Mouse (Mus musculus) right cerebral cortex, postnatal 14 days (tissue): Measurements from ENCODE around the gene D430042O09Rik.
"Not testable (repeated sequence)": the region's sequence is repeated elsewhere in the genome, so short reads cannot be mapped to it uniquely, and the experiment has no call there.

Source experiments
- DNase-seq: peaks from one replicate; pipeline ENCODE4 v3.0.0; 2022

The D430042O09Rik gene

GRCm38 (mm10) chr7:125707593-125708022 lies at the start of gene D430042O09Rik, which contains the start of gene Gtf3c1:
D430042O09Rik (plus strand) TSS chr7:125707888.
Gtf3c1 (minus strand) TSS chr7:125707780.
- peak; percentile 100 for DNase-seq

- DNase-seq, result no peak
These were observed 44.0 kb upstream of the D430042O09Rik start for GRCm38 (mm10) chr7:125663654-125664053.

GRCm38 (mm10) chr7:125670865-125671264 lies 36.8 kb upstream of the D430042O09Rik start:
- no peak for DNase-seq

GRCm38 (mm10) chr7:125671396-125671795 lies 36.3 kb upstream of the D430042O09Rik start:
- DNase-seq, result no peak

GRCm38 (mm10) chr7:125674916-125675315 lies 32.8 kb upstream of the D430042O09Rik start:
- DNase-seq, result peak; percentile 49

- DNase-seq, result no peak
These were observed 28.9 kb upstream of the D430042O09Rik start for GRCm38 (mm10) chr7:125678756-125679155.

- DNase-seq, result no peak
These were observed 27.8 kb upstream of the D430042O09Rik start for GRCm38 (mm10) chr7:125679936-125680335.

GRCm38 (mm10) chr7:125690516-125690915 lies 17.2 kb upstream of the D430042O09Rik start:
- no peak for DNase-seq

GRCm38 (mm10) chr7:125694056-125694455 lies 13.6 kb upstream of the D430042O09Rik start:
- DNase-seq, result no peak

GRCm38 (mm10) chr7:125702791-125703190 lies 4.9 kb upstream of the D430042O09Rik start:
- no peak for DNase-seq

- DNase-seq, result peak; percentile 57
These were observed 502 bp upstream of the D430042O09Rik start for GRCm38 (mm10) chr7:125707186-125707585.

GRCm38 (mm10) chr7:125708100-125708499 lies 412 bp downstream of the D430042O09Rik start:
- no peak for DNase-seq

GRCm38 (mm10) chr7:125713542-125714055 lies 5.9 kb downstream of the D430042O09Rik start:
- DNase-seq, result not testable (repeated sequence)

GRCm38 (mm10) chr7:125714803-125715202 lies 7.1 kb downstream of the D430042O09Rik start:
- no peak for DNase-seq

- no peak for DNase-seq
These were observed 9.0 kb downstream of the D430042O09Rik start for GRCm38 (mm10) chr7:125716724-125717123.

- no peak for DNase-seq
These were observed 9.9 kb downstream of the D430042O09Rik start for GRCm38 (mm10) chr7:125717612-125718011.

- DNase-seq, result no peak
These were observed 12.7 kb downstream of the D430042O09Rik start for GRCm38 (mm10) chr7:125720370-125720769.

- no peak for DNase-seq
These were observed 13.3 kb downstream of the D430042O09Rik start for GRCm38 (mm10) chr7:125721033-125721432.

- DNase-seq, result no peak
These were observed 14.4 kb downstream of the D430042O09Rik start for GRCm38 (mm10) chr7:125722127-125722526.

- DNase-seq, result no peak
These were observed 15.7 kb downstream of the D430042O09Rik start for GRCm38 (mm10) chr7:125723189-125723972.

- no peak for DNase-seq
These were observed 24.0 kb downstream of the D430042O09Rik start for GRCm38 (mm10) chr7:125731679-125732078.

GRCm38 (mm10) chr7:125733791-125734190 lies 26.1 kb downstream of the D430042O09Rik start:
- no peak for DNase-seq

GRCm38 (mm10) chr7:125736366-125737015 lies 28.8 kb downstream of the D430042O09Rik start:
- DNase-seq, result no peak

GRCm38 (mm10) chr7:125740521-125740920 lies 32.8 kb downstream of the D430042O09Rik start:
- DNase-seq, result no peak
